8 mouse cellular contexts compared by ENCODE assay signal in genomic region chr17:35000717-35001451, GRCm38 (mm10). TPM values are rescaled to one million over a fixed set of nuclear protein-coding genes. Genes with fewer than 3 reads are reported as not detected.
DNase-seq lines count a peak whose midpoint lies in the region; ATAC-seq lines count a peak whose summit lies in the region.

Vars (plus strand) TSS chr17:35000987.

- peak within 1 kb of the TSS; percentile 96 for H3K27ac ChIP-seq in hindbrain, embryonic 14.5 days

- peak within 1 kb of the TSS; percentile 92 for H3K9ac ChIP-seq in hindbrain, embryonic 14.5 days

- H3K4me2 ChIP-seq in hindbrain, embryonic 14.5 days (replicated peaks) = peak within 1 kb of the TSS; percentile 100

- peaks cover 17% of the 10 kb centered on the region for H3K4me1 ChIP-seq in hindbrain, embryonic 14.5 days (replicated peaks; ENCODE audit: control insufficient read depth, insufficient read depth, low read length)

- no peaks in the 10 kb centered on the region for H3K27me3 ChIP-seq in hindbrain, embryonic 14.5 days (ENCODE audit: control insufficient read depth, insufficient read depth, low read length)

- ATAC-seq in hindbrain, embryonic 14.5 days (ENCODE audit: low FRiP score) = peak; percentile 88

- no peaks in the 10 kb centered on the region for H3K9me3 ChIP-seq in hindbrain, embryonic 14.5 days (ENCODE audit: control insufficient read depth, low read length)

- peak within 1 kb of the TSS; percentile 92 for H3K4me3 ChIP-seq in hindbrain, embryonic 14.5 days (replicated peaks; ENCODE audit: low read length)

- WGBS in hindbrain, embryonic 14.5 days = under 1% methylated on average over 66 of the region's 83 CpGs

- H3K36me3 ChIP-seq in hindbrain, embryonic 14.5 days (replicated peaks; ENCODE audit: control insufficient read depth, insufficient read depth) = peaks cover 18% of the 10 kb centered on the region

- DNase-seq in WW6 (ENCODE audit: low read depth, low spot score) = peak; percentile 61
- DNase-seq in cerebellum, postnatal 36 days = peak; percentile 83 to 84
- peak; percentile 77 to 81 for DNase-seq in frontal cortex, postnatal 36 days (ENCODE audit: low spot score in 2 of 2)
- peak; percentile 81 for DNase-seq in hindbrain, embryonic 14.5 days (ENCODE audit: low spot score)
- DNase-seq in layer of hippocampus, postnatal 25 days (ENCODE audit: extremely low spot score in 1 of 2, low spot score in 1 of 2) = peak; percentile 68 to 79
- peak; percentile 84 for DNase-seq in lung, postnatal 14 days
- peak; percentile 92 for DNase-seq in ovary, postnatal 36 days (ENCODE audit: low spot score)
- DNase-seq in thymus, postnatal 25 days = peak; percentile 86

RNA-seq across cellular contexts. Expression of gene Vars, which starts in this region (rescaled TPM):
- polyA plus RNA-seq in hindbrain, embryonic 14.5 days (2014; fragmentation: Nextera tagmentation; extraction: Ambion mirVana) = 51.0 and 51.6 TPM in 2 replicates
- total RNA-seq in layer of hippocampus, postnatal 25 days (2021) = 10 to 100 TPM; 43.7 to 55.6 TPM

Comparison
In these comparisons a context has a peak if more than half of its experiments do, and no peak if none do; other contexts are left out.
1. Peak in every context shown above with its lines: DNase-seq, ATAC-seq, H3K4me3 ChIP-seq and H3K27ac ChIP-seq.